Mouse (Mus musculus): ENCODE measurements around the gene Dmrtc1c2.
"Not testable (repeated sequence)": the region's sequence is repeated elsewhere in the genome, so short reads cannot be mapped to it uniquely, and the experiment has no call there.

The Dmrtc1c2 gene

DNA sequence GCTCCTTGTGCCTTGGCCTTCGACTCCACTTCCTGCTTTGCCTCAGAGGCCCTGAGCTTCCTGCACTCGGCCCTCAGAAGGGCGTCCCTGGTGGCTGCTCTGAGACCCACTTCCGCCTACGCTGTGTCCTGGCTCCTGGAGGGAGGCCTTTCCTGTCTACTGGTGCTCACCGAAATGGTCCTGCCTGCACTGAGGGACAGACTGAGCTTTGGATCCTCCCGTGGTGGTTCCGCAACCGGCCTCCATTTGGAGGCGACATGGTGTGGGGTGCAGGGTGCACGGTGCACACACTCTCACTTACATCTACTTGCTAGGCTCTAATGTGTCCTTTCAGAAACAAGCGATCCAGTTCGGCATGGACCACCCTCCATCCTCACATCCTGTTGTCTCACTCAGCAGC, at the start of gene Dmrtc1c2:
TSS of gene Dmrtc1c2 (minus strand) at position 101 of the 400 bp plus-strand sequence.
- DNase-seq (ENCODE audit: low read depth, low spot score) = not testable (repeated sequence)

GRCm38 (mm10) chrX:102867871-102868270, 13.5 kb upstream of the Dmrtc1c2 start, which contains the start of gene 1700031F05Rik:
TSS of gene 1700031F05Rik (minus strand) at chrX:102867971.
- DNase-seq (ENCODE audit: low read depth, low spot score) = no peak

- no peak for DNase-seq (ENCODE audit: low read depth, low spot score)
These were observed 42.1 kb downstream of the Dmrtc1c2 start for GRCm38 (mm10) chrX:102812311-102812710.

GRCm38 (mm10) chrX:102802663-102803062, 51.8 kb downstream of the Dmrtc1c2 start, which contains the start of gene Dmrtc1c1:
TSS of gene Dmrtc1c1 (plus strand) at chrX:102802963.
- not testable (repeated sequence) for DNase-seq (ENCODE audit: low read depth, low spot score)

Data from CD4-positive, CD25-positive, alpha-beta regulatory T cell, adult 2 months (primary cell).